Mouse (Mus musculus): ENCODE measurements around the gene Pfkfb3.
A peak's percentile ranks its signal among the peaks of the same experiment; 100 is the strongest.

Pfkfb3 gene

DNA sequence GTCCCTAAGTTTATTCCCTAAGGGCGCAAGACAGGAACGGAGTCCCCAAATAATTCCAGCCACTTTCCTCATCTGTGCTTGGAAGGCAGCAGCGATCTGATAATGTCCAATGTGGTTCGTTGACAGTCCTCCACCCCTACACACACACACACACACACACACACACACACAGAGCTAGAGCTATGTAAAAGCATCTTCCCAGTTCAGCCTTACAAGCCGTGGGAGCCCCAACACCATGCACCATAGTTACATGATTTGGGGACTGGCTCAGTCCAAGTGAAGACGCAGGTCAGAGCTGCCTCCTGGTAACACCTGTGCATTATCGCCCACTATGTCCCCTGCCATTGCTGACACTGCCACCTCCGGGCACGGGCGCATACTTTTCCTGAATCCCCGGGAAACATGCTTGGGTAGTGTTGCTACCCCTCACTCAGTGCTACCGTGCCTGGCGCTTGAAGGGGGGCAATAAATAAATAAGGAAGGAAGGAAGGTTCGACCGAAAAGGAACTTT lies 51.6 kb downstream of the Pfkfb3 start:
- no peak for DNase-seq (ENCODE audit: low read depth, low spot score)

DNA sequence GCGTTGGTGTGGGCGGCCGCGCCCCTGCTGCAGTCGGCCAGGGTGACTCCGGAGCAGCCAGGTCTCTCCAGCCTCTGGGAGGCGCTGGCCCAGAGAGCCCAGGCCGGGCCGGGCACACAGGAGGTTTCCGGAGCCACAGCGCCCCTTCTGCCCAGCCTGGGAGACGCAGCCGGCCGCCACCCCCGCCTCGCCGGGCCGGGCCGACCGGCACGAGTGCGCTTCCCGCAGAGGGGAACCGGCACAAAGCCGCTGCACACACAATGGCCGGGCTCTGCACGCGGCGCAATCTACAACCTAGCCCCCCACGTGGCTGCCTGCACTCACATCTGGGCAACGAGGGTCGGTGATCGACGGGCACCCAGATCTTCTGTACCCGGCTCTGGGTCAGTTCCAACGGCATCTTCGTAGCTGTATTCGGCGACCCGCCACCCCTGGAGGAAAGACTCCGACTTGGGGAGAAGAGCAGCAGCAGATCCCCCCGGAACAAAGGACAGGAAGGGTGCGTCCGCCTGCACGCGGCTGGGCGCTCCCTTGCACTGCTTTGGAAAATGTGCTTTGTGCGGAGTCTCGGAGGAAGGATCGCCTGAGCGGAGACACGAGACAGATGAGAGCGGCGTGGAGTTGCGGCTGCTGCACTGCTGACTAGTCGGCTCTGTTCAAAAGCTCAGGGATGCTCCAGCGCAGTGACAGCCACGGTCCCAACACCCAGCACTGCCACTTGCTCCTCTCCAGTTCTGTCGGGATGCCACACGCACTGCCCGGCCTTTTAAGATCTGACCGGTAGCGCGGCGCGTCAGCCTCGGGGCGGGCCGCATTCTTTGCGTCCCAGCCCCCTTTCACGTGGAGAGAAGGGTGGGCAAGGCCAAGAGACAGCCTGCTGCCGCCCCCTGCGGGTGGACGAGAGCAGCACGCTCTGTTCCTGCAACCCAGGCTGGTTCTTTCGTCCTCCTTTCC lies 52.3 kb downstream of the Pfkfb3 start:
- peak; percentile 86 for DNase-seq (ENCODE audit: low read depth, low spot score)

DNA sequence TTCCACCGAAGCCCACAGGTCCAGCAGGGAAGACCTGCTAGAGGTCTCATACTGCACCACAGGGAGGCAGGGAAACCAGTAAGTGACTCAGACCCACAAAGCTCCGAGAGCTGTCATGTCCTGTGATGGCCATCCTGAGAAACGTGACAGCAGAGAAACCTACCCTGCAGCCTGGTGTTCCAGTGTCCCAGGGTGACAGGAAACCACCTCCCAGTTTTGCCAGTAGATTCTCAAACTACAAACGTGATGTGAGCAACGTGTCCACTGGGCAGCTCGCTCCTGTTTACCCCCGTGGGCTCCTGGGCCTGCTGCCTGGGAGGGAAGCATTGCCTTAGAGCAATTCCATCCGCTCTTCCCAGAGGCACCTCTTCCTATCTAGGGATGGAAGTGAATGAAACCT lies 53.2 kb downstream of the Pfkfb3 start:
- DNase-seq (ENCODE audit: low read depth, low spot score) = no peak

DNA sequence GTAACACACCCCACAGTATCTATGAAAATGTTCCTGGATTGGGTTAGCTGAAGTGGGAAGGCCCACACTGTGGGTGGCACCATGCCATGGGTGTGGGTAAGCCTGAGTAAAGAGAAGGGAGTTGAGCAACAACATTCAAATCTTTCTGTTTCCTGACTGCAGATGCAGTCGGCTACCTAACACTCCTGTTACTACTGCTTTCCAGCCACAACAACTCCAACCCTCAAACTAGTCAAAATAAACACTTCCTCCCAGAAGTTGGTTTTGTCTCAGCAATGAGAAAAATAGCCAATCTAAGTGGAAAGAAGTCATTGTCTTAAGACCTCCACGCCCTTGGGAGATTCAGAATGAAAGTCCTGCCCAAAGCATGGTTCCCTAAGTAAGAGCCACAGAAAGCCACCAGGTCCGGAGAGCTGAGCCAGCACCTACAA lies 57.3 kb downstream of the Pfkfb3 start:
- DNase-seq (ENCODE audit: low read depth, low spot score) = no peak

GRCm38 (mm10) chr2:11494841-11495255 lies 59.0 kb downstream of the Pfkfb3 start:
- DNase-seq (ENCODE audit: low read depth, low spot score) = no peak

DNA sequence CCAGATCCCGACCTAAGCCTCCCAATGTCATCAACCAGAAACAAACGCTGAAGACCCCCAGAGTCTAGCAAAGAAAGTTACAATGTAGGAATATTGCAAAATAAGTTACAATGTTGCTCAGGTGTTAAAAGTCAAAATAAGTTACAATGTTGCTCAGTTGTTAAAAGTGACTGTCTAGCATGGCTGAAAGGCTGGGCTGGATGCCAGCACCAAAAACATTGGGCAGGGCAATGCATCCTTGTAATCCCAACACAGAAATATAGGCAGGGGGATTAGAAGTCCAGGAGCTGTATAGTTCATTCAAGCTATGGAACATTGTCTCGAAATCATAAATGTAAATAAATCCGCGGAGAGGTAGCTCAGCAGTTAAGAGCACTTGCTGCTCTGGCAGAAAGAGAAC lies 61.0 kb downstream of the Pfkfb3 start:
- DNase-seq (ENCODE audit: low read depth, low spot score) = no peak

DNA sequence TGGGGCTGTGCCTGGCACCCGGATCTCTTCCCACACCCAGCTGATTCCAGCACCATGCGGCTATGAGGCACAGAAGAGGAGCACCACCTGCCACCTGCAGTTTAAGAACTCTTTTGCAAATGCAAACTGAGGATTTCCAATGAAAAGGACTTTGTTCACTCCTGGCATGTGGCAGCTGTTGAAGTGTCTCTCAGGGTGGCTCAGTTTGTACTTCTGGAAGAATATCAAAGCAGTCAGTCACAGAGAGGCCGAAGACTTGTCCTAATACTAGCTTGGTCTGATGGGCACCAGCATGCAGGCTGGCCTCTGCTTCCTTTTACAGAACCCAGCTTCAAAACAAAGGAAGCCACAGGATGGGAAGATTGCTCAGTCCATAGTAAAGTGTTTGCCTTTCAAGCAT lies 62.4 kb downstream of the Pfkfb3 start:
- no peak for DNase-seq (ENCODE audit: low read depth, low spot score)

DNA sequence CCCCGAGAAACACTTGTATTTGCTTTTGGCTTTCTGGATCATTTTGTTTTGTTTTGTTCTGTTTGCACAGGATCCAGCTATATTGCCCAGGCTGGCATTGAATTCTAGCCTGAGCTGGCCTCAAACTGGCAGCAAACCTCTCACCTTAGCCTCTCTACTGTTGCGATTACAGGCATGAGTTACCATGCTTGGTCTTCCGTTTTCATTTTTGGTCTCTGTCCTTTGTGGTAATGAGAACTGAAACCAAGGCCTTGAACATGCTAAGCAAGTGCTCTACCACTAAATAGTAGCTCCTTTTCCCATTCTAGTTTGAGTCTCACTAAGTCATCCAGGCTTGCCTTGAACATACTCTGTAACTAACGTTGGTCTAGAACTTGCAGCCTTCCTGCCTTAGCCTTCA lies 63.3 kb downstream of the Pfkfb3 start:
- DNase-seq (ENCODE audit: low read depth, low spot score) = no peak

DNA sequence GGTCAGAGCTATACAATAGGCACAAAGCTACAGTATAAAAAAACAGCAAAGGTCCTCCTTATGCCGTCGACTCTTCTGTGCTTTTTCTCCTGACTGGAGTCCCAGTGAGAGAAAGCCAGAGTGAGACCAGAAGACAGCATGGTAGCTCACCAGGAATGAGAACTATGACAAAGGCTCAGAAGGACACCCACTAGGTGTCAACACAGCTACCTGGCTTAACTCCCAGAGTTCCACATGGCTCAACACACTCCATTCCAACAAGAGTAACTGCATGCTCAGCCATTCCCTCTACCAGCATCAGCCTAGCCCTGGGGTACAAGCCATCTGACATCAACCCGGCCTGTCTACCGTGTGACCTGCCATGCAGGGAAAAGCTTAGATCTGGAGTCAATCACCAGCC lies 70.7 kb downstream of the Pfkfb3 start:
- no peak for DNase-seq (ENCODE audit: low read depth, low spot score)

DNA sequence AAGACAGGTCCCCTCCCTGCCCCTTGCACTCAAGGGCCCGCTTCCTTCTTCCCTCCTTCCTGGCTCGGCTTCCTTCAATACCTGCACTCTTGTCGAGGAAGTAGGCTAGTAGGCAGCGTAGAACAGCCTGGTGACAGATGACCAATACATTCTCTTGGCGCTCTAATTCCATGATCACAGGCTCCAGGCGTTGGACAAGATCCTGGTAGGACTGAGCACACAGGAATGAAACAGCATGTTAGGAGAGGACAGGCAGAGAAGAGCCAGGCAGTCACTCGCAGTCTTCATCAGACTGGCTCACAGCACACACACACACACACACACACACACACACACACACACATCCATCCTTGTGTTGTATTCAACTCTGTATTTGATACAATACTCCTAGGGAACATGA lies 71.5 kb downstream of the Pfkfb3 start:
- no peak for DNase-seq (ENCODE audit: low read depth, low spot score)

DNA sequence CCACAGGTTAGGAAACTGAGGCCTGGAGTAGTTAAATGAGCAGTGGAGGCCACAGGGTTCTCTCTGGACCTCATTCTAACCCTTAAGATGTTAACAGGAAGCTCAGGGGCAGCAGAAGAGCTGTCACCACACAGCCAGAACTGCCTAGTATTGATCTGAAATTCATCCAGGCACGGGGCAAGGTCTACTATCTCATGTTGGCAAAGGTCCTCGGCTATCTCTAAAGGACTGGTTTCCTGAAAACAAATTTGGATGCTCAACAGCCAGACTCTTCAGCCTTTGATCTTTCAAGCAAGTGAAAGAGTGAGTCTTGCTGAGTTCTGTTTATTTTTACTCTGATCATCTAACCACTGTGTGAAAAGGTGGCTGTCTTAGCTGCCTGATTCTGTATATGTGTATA lies 74.9 kb downstream of the Pfkfb3 start:
- DNase-seq (ENCODE audit: low read depth, low spot score) = no peak

DNA sequence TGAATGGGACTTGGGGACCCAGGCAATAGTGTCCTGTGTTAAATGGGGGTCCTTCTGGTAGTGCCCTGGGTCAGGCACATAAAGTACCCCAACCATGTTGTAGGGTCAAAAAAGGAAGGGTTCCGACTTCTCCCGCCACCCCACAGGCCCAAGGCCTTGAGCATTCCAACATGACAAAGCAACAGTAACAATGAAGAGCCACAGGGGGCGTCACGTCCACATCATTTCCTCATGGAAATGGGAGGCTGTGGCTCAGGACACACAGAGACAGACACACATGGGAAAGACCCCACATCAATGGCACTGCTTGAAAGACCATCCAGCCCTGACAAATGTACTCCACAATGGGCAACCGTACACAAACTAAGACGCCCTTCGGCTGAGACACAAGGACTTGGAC lies 78.6 kb downstream of the Pfkfb3 start:
- DNase-seq (ENCODE audit: low read depth, low spot score) = no peak

GRCm38 (mm10) chr2:11464661-11465099 lies 89.2 kb downstream of the Pfkfb3 start:
- DNase-seq (ENCODE audit: low read depth, low spot score) = no peak

DNA sequence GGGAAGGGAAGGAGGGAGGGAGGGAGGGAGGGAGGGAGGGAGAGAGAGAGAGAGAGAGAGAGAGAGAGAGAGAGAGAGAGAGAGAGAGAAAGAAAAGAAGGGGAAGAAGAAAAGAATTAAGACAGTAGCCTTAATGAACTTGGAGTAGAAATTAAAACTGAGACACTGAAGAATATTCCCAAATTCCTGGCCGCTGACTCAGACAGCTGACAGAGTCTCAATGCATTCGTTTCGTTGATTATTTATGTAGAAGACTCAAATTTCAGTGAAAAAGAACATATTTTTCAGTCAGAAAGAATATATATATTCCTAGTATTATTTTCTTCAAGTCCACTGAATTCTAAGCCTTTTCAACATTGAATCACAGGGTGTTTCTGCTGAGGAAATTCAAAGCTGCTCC lies 92.9 kb downstream of the Pfkfb3 start:
- no peak for DNase-seq (ENCODE audit: low read depth, low spot score)

DNA sequence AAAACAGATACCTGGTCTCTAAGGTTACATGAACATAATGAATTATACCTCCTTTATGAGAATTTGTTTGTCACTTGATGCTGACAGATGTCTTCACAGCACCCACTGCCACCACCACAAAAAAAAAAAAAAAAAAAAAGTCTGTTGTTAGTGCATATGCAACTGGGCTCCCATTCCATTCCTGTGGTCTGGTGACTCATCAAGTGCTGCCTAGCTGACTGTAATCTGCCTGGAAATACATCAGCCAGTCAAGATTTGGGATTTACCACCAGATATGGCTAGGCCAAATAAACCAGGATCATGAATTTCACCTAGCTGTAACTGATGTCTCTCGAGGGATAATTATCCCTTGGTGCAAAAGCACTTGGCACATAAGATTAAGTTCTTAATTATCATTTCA lies 95.4 kb downstream of the Pfkfb3 start:
- no peak for DNase-seq (ENCODE audit: low read depth, low spot score)

GRCm38 (mm10) chr2:11457904-11458303 lies 96.0 kb downstream of the Pfkfb3 start:
- DNase-seq (ENCODE audit: low read depth, low spot score) = no peak

GRCm38 (mm10) chr2:11448711-11449110 lies 105.2 kb downstream of the Pfkfb3 start:
- no peak for DNase-seq (ENCODE audit: low read depth, low spot score)

- no peak for DNase-seq (ENCODE audit: low read depth, low spot score)
Observed at GRCm38 (mm10) chr2:11447865-11448264, 106.0 kb downstream of the Pfkfb3 start.

DNA sequence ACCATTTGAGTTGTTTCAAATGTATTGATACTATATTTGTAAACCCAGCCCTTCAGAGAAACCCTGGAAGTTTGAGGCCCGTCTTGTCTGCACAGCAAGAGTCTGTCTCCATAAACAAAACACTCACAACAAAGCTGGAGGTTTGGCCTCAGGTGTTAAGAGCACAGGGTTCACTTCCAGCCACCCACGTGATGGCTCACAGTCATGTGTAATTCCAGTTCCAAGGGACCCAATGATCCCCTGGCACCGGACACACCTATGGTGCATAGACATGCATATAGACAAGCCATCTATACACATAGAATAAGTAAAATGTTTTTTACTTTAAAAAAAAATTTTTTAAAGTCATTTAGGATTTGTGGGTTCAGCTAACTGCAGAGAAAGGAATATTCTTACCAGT lies 108.2 kb downstream of the Pfkfb3 start:
- DNase-seq (ENCODE audit: low read depth, low spot score) = no peak

- DNase-seq (ENCODE audit: low read depth, low spot score) = peak; percentile 22
Observed at GRCm38 (mm10) chr2:11441864-11442263, 112.0 kb downstream of the Pfkfb3 start.

DNA sequence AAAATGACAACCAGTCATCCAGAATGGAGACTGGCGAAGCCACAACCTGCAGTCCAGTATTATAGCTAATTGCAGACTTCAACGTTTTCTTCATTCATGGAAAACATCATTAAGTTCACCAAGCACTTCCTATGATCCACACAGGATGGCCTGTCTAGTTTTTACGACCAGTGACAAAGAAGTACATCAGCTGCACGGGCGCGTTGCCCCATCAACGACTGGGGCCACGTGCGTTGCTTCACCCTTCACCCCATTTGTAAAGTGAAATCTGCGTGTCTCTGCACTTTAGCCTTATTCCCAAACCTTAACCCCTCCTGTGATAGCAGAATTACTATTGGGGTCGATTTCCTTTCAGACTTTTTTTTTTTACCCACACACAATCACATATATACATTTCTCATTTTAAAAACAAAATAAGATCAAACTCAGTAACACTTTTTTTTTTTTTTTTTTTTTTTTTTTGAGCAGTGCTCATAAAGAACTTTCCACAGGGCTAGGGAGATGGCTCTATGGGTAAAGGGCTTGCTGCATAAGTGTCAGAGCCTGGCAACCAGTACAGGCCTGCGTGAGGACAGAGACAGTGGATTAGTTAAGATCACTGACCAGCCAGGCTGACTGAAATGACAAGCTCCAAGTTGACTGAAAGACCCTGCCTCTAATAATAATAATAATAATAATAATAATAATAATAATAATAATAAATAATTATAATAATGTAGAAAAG lies 115.5 kb downstream of the Pfkfb3 start:
- DNase-seq (ENCODE audit: low read depth, low spot score) = no peak

GRCm38 (mm10) chr2:11436353-11436752 lies 117.5 kb downstream of the Pfkfb3 start:
- no peak for DNase-seq (ENCODE audit: low read depth, low spot score)

DNA sequence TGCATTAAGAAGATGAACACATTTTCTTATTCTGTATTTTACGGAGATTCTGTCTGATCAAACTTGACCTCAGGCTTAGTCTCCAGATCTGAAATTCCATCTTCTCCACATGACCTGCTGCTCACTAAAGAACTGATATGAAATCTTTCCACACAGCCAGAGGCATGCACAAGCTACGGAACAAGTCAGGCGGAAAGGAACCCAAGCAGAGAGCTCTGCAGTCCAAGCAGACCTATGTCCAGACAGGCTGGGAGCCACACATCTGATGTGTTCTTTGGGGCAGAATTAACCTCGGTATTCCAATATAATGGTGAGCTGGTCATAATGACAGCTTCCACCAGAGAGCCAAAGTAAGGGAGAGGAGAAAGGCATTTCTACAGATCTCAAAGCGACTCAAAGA lies 120.5 kb downstream of the Pfkfb3 start:
- DNase-seq (ENCODE audit: low read depth, low spot score) = no peak
